Mouse (Mus musculus) limb, embryonic 13.5 days (tissue): ENCODE measurements around the gene Gpr152. TPM values are rescaled to one million over a fixed set of nuclear protein-coding genes. Genes with fewer than 3 reads are reported as not detected.
A peak's percentile ranks its signal among the peaks of the same experiment; 100 is the strongest.
"Not testable (repeated sequence)": the region's sequence is repeated elsewhere in the genome, so short reads cannot be mapped to it uniquely, and the experiment has no call there.

Source experiments
- ATAC-seq: fragments of 200-750 bp; cut with Nextera tagmentation; 2 replicates; pipeline ENCODE4 v1.8.0; 2017; ENCODE audit warnings: low read depth, moderate number of reproducible peaks, moderate TSS enrichment; ENCODE audit not compliant: low FRiP score
- H3K27ac ChIP-seq: fragments of 300-500 bp; sonication (generic); 2 replicates; pipeline ENCODE4 v1.5.1; 2015; ENCODE audit warnings: inconsistent platforms, mild to moderate bottlenecking, moderate library complexity
- H3K27me3 ChIP-seq: fragments of 300-500 bp; sonication (generic); 2 replicates; pipeline ENCODE4 v1.6.1; 2015; ENCODE audit warnings: mild to moderate bottlenecking, inconsistent platforms
- H3K36me3 ChIP-seq: fragments of 300-500 bp; sonication (generic); 2 replicates; pipeline ENCODE4 v1.6.1; 2015; ENCODE audit warnings: inconsistent platforms, mild to moderate bottlenecking, moderate library complexity
- H3K4me1 ChIP-seq: fragments of 300-500 bp; sonication (generic); 2 replicates; pipeline ENCODE4 v1.6.1; 2015; ENCODE audit warnings: inconsistent platforms
- H3K4me2 ChIP-seq: fragments of 300-500 bp; sonication (generic); replicated peaks from 2 replicates; pipeline ENCODE4 v1.6.1; 2015; ENCODE audit warnings: inconsistent platforms, mild to moderate bottlenecking, moderate library complexity
- H3K4me3 ChIP-seq: fragments of 300-500 bp; sonication (generic); 2 replicates; pipeline ENCODE4 v1.5.1; 2015; ENCODE audit warnings: moderate library complexity, mild to moderate bottlenecking, inconsistent platforms
- H3K9ac ChIP-seq: fragments of 300-500 bp; sonication (generic); 2 replicates; pipeline ENCODE4 v1.6.1; 2015; ENCODE audit warnings: mild to moderate bottlenecking, inconsistent platforms
- H3K9me3 ChIP-seq: fragments of 300-500 bp; sonication (generic); 2 replicates; pipeline ENCODE4 v1.6.1; 2016; ENCODE audit warnings: inconsistent platforms
- WGBS: fragments of 180-500 bp; shearing (Covaris S2); methylation state at CpG from one replicate; pipeline ENCODE4 v1.1.7; 2015; 5-methylcytosine and 5-hydroxymethylcytosine counted together
- polyA plus RNA-seq: library from polyadenylated mRNA; unstranded; fragments of >200 nt; fragmentation: Nextera tagmentation; extraction: Ambion mirVana; gene quantifications from 2 replicates; pipeline ENCODE4 v1.2.1, GENCODE M21; 2015

The Gpr152 gene
- polyA plus RNA-seq, 1 experiment from 2014 or later: not detected

DNA sequence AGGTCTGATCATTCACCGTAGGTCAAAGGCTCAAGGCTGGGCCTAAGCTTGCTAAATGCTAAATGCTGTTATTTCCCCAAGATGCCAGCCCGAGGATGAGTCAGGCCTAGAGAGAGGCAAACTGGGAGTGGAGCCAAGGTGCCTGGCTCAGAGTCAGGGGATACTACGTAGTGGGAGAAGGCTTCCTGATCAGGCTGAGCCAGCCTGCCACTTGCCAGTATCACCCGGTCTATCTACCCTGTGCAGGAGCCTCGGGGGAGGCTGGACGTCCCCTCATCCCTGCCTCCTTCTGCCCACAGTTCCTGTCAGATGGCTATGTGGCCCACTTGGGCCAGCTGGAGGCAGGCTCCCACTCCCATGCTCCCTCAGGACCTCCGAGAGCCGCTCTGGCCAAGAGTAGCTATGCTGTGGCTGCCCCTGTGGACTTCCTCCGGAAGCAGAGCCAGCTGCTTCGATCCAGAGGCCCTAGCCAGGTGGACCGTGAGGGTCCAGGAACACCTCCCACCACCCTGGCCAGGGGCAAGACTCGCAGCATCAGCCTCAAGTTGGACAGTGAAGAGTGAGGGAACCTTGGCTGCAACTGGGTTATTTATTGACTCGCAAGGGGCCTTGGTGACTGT is 26.3 kb upstream of the Gpr152 start:
- Histone ChIP-seq H3K27me3 (no peaks in the 10 kb centered on the region), H3K9me3 (no peaks in the 10 kb centered on the region), H3K4me3 (no peak overlapping the region), H3K9ac (peak overlapping the region; percentile 35; the same call in 1 of the 2 replicates), H3K4me2 (peak overlapping the region; percentile 9; the same call in 1 of the 2 replicates), H3K27ac (peak overlapping the region; percentile 69), H3K4me1 (peaks cover 20% of the 10 kb centered on the region), H3K36me3 (peaks cover 70% of the 10 kb centered on the region)
- WGBS: 66% methylated on average over 13 of the region's 13 CpGs
- ATAC-seq: no peak

DNA sequence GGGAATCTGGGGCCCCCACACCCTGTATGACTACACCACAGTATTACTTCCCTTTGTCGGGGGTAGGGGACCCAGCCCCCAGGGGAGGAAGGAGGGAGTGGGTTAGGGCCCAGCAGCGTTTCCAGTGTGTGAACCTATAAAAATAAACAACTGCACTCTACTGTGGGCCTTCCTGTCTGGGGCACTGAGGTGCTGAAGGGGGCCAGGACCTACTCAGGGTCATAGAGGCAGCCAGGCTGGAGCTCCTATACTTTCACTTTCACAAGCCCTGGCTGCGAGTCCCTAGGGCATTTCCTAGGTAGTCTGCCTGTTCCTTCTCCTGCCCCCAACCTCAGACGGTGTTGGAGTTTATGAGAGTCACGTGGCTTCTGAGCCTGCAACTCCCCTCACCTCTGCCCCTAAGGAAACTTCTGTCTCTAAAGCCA is 25.8 kb upstream of the Gpr152 start:
- Histone ChIP-seq H3K36me3 (peaks cover 72% of the 10 kb centered on the region), H3K4me2 (peak overlapping the region; percentile 9; the same call in 1 of the 2 replicates), H3K4me1 (peaks cover 20% of the 10 kb centered on the region), H3K27ac (peak overlapping the region; percentile 69; the same call in 1 of the 2 replicates), H3K4me3 (no peak overlapping the region), H3K27me3 (no peaks in the 10 kb centered on the region), H3K9me3 (no peaks in the 10 kb centered on the region), H3K9ac (0 out of 2 replicates have a peak overlapping the region, but pooled peaks have one; percentile 35)
- peak; percentile 20; the same call in 1 of the 2 replicates for ATAC-seq
- WGBS: 33% methylated on average over 5 of the region's 5 CpGs

DNA sequence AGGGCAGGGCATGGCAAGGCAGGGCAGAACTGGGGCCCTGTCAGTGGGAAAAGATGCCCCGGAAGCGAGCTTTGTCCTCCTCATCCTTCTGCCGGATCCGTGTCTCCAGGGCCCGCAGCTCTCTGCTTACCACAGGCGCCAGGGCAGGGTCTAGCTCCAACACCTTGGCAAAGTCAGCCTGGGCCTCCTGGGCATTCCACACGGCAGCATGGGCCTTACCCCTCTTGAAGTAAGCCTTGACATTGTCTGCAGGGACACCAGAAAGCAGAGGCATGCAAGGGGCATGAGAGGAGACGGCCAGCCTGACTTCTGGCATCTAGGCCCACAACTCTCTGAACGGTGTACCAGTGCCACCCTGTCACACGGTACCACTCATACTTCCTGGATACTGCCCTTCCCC is 25.0 kb upstream of the Gpr152 start:
- H3K36me3 ChIP-seq: peaks cover 75% of the 10 kb centered on the region
- H3K4me1 ChIP-seq: peaks cover 20% of the 10 kb centered on the region
- H3K4me2 ChIP-seq: no peak overlapping the region
- H3K27ac ChIP-seq: peak overlapping the region; percentile 69; the same call in 1 of the 2 replicates
- WGBS: 92% methylated on average over 10 of the region's 10 CpGs
- H3K27me3 ChIP-seq: no peaks in the 10 kb centered on the region
- no peak overlapping the region for H3K4me3 ChIP-seq
- ATAC-seq: no peak
- H3K9ac ChIP-seq: 0 out of 2 replicates have a peak overlapping the region, but pooled peaks have one; percentile 25
- no peaks in the 10 kb centered on the region for H3K9me3 ChIP-seq

DNA sequence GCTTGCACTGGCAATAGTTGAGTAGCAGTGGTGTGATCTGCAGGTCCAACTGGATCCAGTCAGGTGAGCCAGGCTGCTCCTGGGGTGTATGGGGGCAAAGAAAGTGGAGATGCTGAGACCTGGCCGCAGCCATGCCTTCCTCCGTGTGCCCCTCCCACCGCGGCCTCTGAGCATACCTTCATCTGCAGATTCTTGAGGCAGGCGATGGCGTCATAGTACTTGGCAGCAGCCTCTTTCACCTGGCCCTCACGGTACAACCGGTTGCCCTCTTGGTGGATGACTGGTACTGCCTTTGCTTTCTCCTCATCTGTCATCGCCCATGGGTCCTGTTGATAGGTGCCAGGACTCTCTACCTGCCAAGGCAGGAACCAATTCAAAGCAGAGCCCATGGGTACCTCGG is 24.4 kb upstream of the Gpr152 start:
- ATAC-seq: no peak
- no peaks in the 10 kb centered on the region for H3K27me3 ChIP-seq
- H3K4me3 ChIP-seq: no peak overlapping the region
- H3K4me1 ChIP-seq: peaks cover 22% of the 10 kb centered on the region
- peaks cover 75% of the 10 kb centered on the region for H3K36me3 ChIP-seq
- H3K9ac ChIP-seq: 0 out of 2 replicates have a peak overlapping the region, but pooled peaks have one; percentile 25
- H3K4me2 ChIP-seq: no peak overlapping the region
- H3K27ac ChIP-seq: no peak overlapping the region; the same call in 1 of the 2 replicates
- H3K9me3 ChIP-seq: no peaks in the 10 kb centered on the region
- WGBS: 95% methylated on average over 10 of the region's 10 CpGs

DNA sequence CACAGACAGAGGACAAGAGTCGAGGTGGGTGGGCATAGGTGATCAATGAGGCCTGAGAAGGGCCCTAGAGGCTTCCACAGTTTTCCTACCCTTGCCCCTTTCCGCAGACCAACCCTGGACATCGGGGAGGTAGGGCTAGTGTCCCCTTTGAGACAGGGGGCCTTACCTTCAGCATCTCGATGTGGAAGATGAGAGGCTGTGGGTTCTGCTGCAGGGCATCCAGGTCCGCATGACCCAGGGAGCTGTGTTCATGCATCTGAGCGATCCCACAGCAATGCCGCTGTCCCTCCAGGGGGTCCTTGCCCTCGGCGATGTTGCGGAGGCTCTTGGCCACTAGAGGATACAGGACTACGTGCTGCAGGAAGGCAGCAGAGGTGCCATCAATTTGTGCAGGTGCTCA is 23.8 kb upstream of the Gpr152 start:
- H3K27ac ChIP-seq: no peak overlapping the region
- no peak overlapping the region for H3K4me2 ChIP-seq
- peaks cover 29% of the 10 kb centered on the region for H3K4me1 ChIP-seq
- no peak overlapping the region for H3K4me3 ChIP-seq
- H3K9me3 ChIP-seq: no peaks in the 10 kb centered on the region
- WGBS: 85% methylated on average over 11 of the region's 11 CpGs
- no peak overlapping the region for H3K9ac ChIP-seq
- ATAC-seq: no peak
- H3K36me3 ChIP-seq: peaks cover 75% of the 10 kb centered on the region
- no peaks in the 10 kb centered on the region for H3K27me3 ChIP-seq

DNA sequence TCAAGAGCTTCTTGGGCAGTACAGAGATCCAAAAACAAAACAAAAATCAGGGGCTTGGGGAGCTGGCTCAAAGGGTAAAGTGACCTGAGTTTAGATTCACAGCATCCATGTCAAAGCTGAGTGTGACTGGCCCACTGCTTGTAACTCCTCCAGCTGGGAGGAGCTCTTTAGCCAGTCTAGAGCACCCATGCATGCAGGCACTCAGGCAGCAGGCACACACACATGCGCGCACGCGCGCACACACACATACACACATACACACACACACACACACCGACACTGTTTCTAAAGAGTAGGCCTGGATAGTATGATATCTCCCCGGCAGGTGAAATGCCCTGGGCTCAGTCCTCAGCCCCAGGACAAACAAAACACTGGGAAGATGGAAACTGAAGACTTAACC is 22.6 kb upstream of the Gpr152 start:
- Histone ChIP-seq H3K4me2 (no peak overlapping the region), H3K9me3 (no peaks in the 10 kb centered on the region), H3K4me3 (no peak overlapping the region), H3K27me3 (no peaks in the 10 kb centered on the region), H3K27ac (no peak overlapping the region), H3K4me1 (peaks cover 32% of the 10 kb centered on the region), H3K36me3 (peaks cover 68% of the 10 kb centered on the region), H3K9ac (no peak overlapping the region)
- ATAC-seq: no peak
- WGBS: 97% methylated on average over 7 of the region's 7 CpGs

DNA sequence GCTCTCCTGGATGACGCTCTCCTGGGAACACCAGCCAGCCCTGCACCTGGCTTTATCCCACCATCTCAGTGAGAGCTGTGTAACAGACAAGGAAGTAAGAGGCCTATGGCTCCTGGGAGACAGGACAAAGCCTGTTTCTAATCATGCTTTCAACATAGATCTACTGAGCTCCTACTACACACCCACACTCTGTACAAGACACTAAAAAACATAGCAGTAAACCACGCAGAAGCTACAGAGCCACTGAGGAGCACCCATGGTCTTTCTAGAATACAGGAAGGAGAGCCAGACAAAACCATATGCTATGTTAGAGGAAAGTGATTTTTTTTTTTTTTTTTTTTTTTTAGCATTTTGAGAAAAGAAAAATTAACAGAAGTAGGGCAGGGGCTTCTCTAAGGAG is 21.2 kb upstream of the Gpr152 start:
- no peak for ATAC-seq
- H3K27ac ChIP-seq: no peak overlapping the region
- H3K36me3 ChIP-seq: peaks cover 55% of the 10 kb centered on the region
- no peaks in the 10 kb centered on the region for H3K27me3 ChIP-seq
- H3K4me3 ChIP-seq: no peak overlapping the region
- 90% methylated on average over 2 of the region's 2 CpGs for WGBS
- H3K4me1 ChIP-seq: peaks cover 28% of the 10 kb centered on the region
- H3K9ac ChIP-seq: no peak overlapping the region
- no peaks in the 10 kb centered on the region for H3K9me3 ChIP-seq
- no peak overlapping the region for H3K4me2 ChIP-seq

DNA sequence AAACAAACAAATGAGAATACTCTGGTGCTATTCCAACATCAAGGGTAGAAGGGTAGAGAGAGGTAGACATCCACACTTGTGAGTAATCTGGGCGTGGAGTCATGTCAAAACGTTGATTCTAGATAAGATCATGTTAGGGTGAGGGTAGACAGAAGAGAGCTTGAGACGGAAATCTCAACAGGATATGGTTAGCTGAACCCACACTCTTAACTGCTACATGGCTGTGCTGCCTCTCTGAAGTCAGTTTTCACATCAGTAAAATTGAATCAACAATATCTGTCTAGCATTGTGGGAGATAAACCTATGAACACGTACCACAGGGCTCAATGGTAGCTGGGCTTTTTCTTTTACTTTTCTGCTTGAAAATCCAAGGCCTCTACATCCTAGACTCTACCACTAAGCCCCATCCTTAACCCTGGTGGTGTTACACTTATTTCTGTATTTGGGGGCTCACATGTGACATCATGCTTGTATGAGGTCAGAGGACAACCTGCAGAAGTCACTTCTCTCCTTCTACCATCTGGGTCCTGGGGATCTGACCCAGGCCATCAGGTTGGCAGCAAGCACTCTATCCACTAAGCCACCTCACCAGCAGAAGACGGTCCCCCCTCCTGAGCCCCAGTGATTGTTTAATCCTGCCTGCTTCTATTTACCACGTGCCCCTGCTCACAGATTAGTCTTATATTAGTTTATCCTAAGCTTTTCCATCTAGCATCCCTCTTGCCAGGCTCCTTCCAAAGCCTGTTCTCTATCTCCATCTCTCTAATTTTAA is 19.7 kb upstream of the Gpr152 start:
- ATAC-seq: no peak
- no peaks in the 10 kb centered on the region for H3K27me3 ChIP-seq
- peaks cover 39% of the 10 kb centered on the region for H3K36me3 ChIP-seq
- 85% methylated on average over 6 of the region's 6 CpGs for WGBS
- H3K9ac ChIP-seq: 0 out of 2 replicates have a peak overlapping the region, but pooled peaks have one; percentile 31
- H3K27ac ChIP-seq: no peak overlapping the region
- peaks cover 22% of the 10 kb centered on the region for H3K4me1 ChIP-seq
- peak overlapping the region; percentile 63 for H3K4me2 ChIP-seq
- no peak overlapping the region for H3K4me3 ChIP-seq
- no peaks in the 10 kb centered on the region for H3K9me3 ChIP-seq

DNA sequence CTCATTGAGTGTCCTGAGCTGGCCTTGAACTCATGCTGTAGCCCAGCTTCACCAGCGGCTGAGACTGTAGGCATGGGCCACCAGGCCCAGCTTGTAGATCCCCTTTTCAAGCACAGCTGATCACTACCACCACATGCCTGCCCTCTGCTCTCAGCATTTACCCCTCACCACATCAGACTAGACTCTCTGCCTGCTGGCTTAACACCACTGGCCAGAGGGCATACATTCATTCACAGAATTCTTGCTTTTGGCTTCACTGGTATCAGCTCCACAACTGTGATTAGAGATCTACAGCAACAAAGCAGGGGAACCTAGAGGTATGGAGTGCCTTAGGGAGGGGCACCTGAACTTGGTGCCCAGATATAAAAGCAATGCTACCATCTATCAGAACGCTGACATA is 19.1 kb upstream of the Gpr152 start:
- 97% methylated on average over 2 of the region's 2 CpGs for whole genome bisulfite sequencing
- H3K36me3 ChIP-seq: peaks cover 33% of the 10 kb centered on the region
- H3K4me3 ChIP-seq: peak overlapping the region; percentile 50
- no peaks in the 10 kb centered on the region for H3K9me3 ChIP-seq
- H3K4me1 ChIP-seq: peaks cover 25% of the 10 kb centered on the region
- 0 out of 2 replicates have a peak overlapping the region, but pooled peaks have one; percentile 31 for H3K9ac ChIP-seq
- no peak overlapping the region for H3K27ac ChIP-seq
- no peak for ATAC-seq
- no peaks in the 10 kb centered on the region for H3K27me3 ChIP-seq
- peak overlapping the region; percentile 63 for H3K4me2 ChIP-seq

DNA sequence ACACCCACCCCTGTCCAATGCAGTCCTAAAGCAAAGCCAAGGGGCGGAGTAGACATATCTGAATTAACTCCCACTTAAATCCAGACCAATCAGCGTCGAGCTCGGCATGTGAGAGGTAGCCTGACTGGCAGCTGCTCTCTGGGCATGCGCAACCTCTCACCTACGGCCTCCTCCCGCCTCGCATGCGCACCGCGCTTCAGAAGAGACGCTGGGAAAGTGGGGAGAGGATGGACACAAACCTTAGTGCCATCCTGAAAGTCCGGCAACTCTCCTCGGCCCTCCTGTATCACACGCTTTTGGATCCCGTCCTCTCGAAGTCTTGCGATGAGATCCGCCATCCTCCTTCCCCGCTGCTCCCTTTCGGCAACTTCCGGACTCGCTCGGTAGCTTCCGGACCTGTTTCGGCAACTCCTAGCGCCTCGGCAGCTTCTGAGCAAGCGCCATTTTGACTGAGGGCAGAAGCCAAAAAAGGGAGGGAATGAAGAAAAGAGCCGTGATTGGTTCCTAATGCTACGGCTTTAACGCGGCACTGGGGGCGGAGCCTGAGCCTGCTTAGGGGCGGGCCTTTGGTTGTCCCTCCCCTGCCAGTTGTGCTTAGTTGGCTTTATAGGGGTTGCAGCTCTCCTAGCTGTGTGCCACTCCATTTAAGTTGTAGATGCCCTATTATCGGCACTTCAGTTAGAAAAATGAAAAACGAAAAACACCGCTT is 18.3 kb upstream of the Gpr152 start:
- Histone ChIP-seq H3K9ac (peak overlapping the region; percentile 75), H3K27ac (peak overlapping the region; percentile 80), H3K4me3 (peak overlapping the region; percentile 50), H3K27me3 (no peaks in the 10 kb centered on the region), H3K4me1 (peaks cover 25% of the 10 kb centered on the region), H3K4me2 (peak overlapping the region; percentile 63), H3K36me3 (peaks cover 26% of the 10 kb centered on the region), H3K9me3 (no peaks in the 10 kb centered on the region)
- 2% methylated on average over 38 of the region's 38 CpGs for WGBS
- ATAC-seq: peak; percentile 77

DNA sequence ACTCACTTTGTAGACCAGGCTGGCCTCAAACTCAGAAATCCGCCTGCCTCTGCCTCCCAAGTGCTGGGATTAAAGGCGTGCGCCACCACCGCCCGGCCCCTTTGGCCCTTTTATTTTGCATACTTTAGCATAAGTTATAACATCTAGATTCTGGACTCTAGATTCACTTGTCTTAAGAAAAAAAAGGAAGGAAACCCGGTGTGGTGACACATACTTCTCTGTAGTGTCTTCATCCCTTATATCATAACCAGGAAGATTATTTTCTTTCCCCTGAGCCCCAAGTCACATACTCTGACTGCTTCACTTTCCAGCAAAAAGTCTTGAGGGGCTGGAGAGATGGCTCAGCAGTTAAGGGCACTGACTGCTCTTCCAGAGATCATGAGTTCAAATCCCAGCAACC is 17.7 kb upstream of the Gpr152 start:
- Histone ChIP-seq H3K4me2 (peak overlapping the region; percentile 63), H3K4me1 (peaks cover 31% of the 10 kb centered on the region), H3K36me3 (peaks cover 19% of the 10 kb centered on the region)
- WGBS: 63% methylated on average over 6 of the region's 6 CpGs
- H3K9me3 ChIP-seq, H3K9ac ChIP-seq, H3K4me3 ChIP-seq, H3K27me3 ChIP-seq, ATAC-seq, H3K27ac ChIP-seq: not testable (repeated sequence)
